Mouse (Mus musculus) ZHBTc4 (cell line): Measurements from ENCODE around the gene Zbtb16.

ENCODE experiments used
- DNase-seq: peaks from one replicate; pipeline ENCODE4 v3.0.0-alpha.2; 2011; ENCODE audit warnings: low read depth, low spot score

Gene Zbtb16

DNA sequence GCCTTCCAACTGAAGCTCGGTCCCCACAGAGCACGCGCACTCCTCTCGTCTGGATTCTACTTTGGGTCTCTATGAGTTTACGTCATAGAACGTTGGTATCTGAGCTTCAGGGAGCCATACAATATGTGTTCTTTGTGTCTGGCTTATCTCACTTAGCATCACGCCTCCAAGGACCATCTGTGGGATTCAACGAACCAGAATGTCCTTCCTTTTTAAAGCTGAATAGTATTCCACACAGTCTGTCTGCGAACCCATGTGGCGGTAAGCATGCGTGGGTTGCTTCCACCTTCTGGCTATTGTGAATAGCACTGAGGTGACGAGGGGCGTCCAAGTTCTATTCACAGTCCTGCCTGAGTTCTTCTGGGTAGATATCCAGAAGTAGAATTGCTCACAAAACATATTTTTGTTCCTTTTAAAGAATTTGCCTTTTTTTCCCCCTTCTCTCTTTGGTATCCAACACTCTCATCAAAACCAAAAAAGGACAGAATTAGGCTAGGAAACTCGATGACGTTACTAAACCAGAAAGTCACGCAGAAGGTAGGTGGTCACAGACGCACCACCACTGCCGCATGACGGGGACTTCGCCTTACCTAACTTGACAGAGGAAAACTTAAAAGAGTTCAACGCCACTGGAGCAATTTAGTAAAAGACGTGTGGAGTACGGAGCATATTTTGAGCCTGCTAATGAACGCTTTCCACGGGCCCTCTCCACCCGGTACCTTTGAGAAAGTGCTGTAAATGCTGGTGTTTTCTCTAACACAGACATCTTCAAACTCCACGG lies 32.4 kb downstream of the Zbtb16 start:
- no peak for DNase-seq

DNA sequence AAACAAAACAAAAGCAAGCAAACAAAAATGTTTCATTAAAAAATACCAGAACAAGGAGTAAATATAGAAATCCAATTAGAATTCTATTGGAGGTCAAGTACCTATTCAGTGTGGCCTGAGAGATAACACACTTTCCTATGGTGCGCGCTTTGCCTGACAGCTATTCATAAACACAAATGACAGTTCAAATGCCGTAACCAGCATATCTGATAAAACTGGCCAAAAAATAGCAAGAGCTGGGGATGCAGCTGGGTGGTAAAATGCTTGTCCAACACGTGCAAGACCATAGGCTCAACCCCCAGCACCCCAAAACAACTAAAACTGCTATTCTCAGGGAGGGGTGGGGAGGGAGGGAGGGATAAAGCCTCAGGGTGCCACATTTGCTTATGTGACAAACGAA lies 33.6 kb downstream of the Zbtb16 start:
- no peak for DNase-seq

DNA sequence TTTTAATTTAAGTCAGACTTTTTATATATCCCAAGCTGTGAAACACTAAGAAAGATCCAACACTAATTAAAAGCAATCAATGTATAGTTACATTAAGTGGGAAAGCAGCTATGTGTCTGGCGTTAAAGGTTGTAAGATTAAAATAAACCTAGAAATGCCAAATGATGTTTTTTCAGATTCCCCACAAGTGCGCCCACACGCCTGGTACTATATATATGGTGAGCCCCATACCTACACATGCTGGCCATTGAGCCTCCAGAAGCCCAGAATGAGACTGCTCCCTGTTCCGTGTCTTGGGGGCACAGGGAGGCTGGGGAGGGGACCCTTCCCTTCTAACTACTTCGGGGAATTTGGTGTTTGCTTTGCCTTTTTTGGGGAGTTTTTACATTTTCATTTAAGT lies 34.7 kb downstream of the Zbtb16 start:
- DNase-seq = no peak

- no peak for DNase-seq
Observed at GRCm38 (mm10) chr9:48800627-48801026, 35.4 kb downstream of the Zbtb16 start.

DNA sequence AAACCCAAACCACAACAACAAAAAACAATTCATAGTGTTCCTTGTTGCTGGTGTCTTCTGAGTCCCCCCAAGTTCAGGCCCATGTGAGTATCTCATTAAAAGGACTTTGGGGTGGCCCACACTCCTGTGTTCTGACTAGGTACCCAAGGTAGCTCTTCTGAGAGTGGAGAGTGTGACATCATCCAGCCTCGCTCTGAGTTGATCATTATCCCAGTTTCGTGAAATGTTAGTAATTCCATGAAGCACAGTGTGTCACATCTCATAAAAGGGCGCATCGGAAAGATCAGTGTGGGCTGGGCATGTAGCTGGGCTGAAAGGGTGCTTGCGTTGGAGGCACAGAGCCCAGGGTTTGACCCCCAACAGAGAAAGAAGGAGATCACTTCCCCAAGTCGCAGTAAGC lies 38.0 kb downstream of the Zbtb16 start:
- no peak for DNase-seq

- DNase-seq = no peak
Observed at GRCm38 (mm10) chr9:48796267-48796822, 39.7 kb downstream of the Zbtb16 start.

- no peak for DNase-seq
Observed at GRCm38 (mm10) chr9:48795740-48796139, 40.3 kb downstream of the Zbtb16 start.

DNA sequence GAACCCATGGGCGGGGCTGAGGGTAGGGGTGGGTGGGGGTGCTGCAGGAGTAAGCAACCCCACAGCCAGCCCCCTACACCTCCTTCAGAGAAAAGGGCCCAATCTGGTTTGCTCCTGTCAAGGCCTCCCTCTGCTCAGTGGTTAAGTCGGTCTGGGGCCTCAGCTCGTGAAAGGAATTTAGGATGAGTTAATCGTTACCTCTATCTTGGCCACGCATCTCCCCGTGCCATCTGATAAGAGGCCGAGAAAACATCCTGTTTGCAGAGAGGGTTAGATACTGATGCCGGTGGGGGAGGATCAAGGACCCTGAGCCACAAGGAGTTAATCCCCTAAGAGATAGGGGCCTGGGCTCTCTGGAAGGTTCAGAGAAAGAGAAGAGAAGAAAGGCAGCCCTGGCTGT lies 40.9 kb downstream of the Zbtb16 start:
- peak; percentile 28 for DNase-seq

GRCm38 (mm10) chr9:48794463-48794862 lies 41.6 kb downstream of the Zbtb16 start:
- no peak for DNase-seq

GRCm38 (mm10) chr9:48793638-48794188 lies 42.3 kb downstream of the Zbtb16 start:
- no peak for DNase-seq

DNA sequence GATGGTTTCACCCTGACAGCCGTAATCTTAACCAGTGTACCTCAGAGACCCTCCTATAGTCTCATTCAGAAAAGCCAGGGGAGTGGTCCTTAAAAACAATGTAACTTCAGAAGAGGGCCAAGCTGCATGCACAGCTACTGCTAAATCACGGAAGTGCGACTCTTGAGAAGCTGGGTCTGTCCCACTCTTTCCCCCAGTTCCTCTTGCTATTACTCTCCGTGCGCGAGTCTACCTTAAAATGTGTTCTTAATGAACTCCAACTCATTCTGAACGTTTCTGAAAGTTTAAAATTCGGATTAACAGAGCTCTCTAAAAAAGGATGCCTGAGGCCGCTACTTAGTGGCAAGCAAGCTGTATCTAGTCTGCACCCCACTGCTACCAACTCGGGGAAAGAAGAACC lies 45.4 kb downstream of the Zbtb16 start:
- no peak for DNase-seq

DNA sequence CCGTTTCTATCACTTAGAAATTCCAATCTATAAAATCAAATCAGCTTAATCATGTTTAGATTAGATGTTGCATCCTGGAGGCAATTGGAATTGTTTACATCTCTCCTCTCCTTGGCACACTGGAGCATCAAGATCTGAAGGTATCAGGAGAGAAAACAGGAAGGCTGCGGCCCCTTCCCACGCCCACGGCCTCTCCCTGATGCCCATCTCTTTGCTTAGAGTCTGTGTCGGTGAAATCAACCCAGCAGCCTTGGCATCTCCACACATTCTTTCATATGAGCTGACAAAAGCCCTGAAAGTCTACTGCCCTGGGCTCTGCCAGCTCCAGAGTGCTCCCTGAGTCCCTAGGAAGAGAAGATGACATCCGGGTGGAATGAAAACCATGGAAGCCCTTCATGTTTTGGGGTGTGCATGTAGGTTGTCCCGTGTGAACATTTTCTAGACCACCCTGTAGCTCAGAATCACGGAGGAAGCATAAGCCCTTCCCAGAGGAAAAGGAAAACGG lies 48.1 kb downstream of the Zbtb16 start:
- no peak for DNase-seq

DNA sequence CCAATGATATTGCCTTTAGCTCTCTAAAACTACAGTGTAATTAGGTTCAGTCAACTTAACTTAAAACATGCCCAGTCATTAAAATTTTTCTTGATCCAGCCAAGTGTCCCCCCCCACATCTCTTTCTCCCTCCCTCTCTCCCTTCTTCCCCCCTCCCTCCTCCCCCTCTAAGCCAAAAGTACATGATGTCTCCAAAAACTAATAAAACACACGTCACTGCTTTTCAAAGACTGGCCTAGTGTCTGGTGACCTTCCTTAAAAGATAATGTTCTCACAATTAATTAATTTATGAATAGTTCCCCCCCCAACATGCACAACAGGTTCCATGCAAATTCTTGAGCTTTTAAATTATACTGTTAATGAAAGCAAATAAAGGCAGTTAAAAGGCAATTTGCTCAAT lies 48.7 kb downstream of the Zbtb16 start:
- no peak for DNase-seq

DNA sequence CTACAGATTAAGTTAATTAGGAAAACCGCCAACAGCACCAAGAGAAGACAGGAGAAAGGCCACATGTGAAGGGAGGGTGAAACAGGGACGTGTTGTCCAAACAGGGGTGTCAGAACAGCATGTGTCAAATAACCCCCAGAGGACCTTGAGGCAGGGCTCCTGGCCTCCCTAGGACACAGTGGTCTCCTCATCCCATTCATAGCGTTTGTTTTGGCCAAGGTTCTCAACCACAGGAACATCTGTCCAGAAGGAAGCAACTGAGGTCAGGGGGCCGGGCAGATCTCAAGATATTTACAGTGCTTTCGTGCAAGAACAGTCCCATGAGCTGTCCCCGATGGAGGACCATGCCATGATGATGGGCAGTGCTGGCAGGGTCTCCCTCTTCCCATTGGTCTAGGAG lies 49.2 kb downstream of the Zbtb16 start:
- DNase-seq = no peak

DNA sequence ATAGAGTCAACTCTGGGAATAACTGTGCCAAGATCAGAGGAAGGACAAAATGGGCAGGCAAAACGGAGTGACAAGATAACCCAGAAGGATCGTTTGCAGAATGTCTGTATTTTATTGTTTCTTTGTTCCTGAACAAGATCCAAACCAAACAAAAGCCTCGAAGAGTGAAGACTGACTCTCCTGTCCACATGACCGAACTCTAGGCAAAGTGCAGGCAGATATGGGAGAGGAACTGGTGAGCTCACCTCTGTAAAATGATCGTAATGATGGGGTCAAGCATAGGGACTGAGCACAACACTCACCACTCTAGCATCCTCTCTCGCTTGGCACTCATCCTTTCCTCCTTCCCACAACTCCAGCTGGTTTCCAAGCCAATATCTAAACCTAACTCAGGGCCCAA lies 51.1 kb downstream of the Zbtb16 start:
- no peak for DNase-seq

DNA sequence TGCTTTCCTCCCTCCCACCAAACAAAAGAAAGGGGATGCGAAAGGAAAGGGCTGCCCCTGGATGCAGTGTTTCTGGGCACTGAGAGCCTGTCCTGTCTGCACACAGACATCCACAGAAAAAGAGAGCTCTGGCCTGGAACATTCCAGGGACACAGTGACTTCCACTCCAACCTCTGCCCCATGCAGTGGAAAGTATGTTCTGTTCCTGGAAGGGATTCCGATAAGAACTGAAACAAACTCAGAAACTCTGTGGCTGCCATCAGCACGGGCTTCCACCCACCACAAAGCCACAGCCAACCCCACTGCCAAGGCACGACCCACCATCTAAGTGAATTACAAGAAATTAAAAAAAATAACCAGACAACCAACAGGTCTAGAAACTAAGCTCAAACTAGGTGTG lies 52.7 kb downstream of the Zbtb16 start:
- DNase-seq = no peak

DNA sequence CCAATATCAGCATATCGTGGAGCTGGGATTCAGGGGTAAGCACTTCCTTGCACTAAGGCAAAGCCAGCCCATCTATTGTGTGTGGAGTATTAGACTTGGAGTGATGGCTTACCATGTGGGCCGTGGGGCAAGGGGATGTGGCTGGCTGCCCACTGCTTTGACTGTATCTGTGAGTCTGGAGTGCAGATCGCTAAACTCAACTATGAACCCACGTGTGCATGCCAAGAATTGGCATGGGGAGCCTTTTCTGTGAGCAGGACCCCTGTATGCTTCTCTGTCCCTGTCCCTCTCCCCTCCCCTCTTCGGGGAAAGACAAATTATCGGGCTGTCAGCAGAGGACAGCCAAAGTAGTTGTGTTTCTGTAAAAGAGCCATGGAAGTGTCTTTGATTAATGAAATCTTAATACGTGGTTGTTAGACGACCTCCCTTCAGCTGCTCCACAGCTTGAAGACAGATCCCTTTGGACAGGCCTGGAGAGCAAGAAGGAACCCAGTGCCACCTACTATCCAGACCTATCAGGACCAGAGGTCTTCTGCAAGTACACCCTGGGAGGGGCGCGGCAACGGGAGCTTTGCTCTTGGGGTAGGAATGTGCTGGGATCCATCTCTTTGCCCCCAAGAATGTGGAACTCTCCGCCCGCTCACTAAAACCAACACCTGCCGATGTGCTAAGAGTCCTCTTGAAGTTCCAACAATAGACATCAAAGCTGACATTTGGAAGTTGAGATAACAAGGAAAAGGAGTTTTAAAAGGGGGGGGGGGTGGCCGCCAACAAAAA lies 53.5 kb downstream of the Zbtb16 start:
- DNase-seq = peak; percentile 39

DNA sequence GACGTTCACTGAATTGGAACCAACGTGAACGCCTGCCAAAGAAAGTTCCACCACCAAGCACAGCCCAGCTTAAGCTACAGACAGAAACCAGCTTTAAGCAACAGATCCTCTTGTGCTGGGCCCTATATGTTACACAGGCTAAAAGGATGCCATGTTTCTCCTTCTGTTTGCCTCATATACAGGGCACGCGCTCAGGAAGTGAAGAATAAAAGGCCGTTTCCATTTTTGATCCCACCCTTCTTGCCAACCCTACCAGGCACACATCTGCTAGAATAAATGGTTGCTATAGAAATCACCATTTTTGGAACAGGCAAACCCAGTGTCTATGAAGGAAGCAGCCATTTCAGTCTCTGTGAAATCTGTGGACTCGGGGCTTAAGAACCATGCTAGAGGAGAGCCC lies 59.8 kb downstream of the Zbtb16 start:
- DNase-seq = no peak

- DNase-seq = no peak
Observed at GRCm38 (mm10) chr9:48775561-48775960, 60.5 kb downstream of the Zbtb16 start.

DNA sequence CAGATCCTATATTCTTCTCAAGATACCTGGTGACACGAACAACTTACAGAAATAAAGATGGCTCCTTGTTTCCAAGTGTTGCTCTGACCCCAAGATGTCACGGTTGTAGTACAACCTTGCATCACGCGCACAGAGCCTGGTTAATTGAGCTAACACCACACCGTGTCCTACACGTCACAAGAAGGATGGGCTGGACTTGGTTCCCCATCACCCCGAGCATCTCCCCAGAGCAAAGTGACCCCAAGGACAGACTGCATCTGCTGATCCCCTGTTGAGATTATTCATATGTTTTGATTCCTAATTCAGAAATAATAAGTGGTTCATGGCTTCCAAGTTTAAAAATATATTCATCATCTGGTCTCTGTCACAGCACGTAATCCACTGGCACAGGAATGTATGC lies 62.3 kb downstream of the Zbtb16 start:
- DNase-seq = no peak

DNA sequence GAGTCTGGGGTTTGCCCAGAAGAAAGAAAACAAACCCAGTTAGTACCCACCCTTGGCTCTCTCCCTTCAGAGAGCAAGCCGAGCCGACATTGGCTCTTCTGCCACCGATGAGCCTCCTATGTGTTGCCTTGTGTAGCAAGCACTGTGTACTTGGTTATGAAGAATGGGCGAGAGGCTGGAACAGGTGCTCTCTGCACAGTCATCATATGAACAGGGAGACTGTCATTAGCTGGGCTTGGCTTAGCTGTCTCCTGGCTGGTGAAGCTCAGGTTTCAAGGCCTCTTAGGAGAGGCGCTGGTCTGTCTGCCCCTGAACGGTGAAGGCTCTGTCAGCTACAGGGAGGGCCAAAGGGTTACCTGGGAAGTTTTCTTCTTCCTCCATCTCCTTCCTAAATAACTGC lies 62.9 kb downstream of the Zbtb16 start:
- DNase-seq = no peak

- no peak for DNase-seq
Observed at GRCm38 (mm10) chr9:48771504-48771903, 64.5 kb downstream of the Zbtb16 start.
